Mouse (Mus musculus): Measurements from ENCODE around the gene Myo16.

The Myo16 gene

DNA sequence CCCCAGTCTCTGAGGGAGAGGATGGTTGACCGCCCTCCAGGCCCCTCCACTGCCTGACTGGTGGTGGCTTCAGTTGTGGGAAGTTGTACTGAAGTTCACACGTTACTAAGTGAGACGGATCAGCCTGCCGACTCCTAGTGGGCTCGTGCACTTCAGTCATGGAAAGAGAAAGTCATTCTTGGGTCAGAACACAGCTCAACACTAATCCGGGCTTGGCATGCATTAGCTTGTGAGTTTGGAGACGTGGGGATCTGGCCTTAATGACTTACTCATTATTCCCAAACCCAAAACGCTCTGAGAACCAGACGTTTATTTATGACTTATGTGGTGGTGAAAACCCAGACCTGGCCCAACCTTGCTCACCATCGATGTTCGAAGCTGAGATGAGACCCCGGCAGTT, 263.1 kb downstream of the Myo16 start:
- DNase-seq: no peak

DNA sequence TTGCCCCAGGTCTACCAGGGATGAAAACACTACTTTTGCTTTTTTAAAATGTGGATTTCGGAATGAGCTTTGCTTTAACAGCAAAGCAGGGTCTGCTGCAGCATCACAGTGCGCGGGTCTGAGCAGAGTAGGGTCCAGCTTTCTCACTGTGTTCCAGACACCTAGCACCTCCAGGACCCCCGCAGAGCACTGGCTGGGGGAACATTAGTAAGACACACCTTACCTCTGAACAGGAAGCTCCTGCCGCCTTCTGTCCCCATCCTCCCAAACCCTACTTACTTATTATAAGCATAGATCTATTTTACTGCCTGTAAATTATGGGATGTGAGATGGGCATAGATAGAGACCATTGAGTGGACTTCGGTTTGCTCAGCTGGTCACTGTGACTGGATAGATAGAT, 263.6 kb downstream of the Myo16 start:
- no peak for DNase-seq

DNA sequence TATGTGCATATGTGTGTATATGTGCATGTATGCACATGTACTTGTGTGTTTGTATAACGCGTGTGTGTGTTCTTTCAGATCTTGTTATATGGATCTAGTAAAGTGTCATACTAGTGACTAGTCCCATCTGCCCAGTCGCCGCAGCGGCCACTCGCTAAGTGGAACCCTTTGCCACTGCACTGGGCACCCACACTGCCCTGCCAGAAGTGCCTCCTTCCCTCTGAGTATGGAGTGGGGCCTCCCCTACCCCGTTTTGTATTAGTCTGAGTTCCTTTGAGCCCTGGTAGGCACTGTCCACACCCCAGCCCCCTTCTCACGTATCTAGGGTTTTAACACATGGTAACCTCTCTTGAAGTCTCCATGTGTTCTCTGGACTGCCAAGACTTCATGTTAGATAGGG, 264.3 kb downstream of the Myo16 start:
- DNase-seq: no peak

DNA sequence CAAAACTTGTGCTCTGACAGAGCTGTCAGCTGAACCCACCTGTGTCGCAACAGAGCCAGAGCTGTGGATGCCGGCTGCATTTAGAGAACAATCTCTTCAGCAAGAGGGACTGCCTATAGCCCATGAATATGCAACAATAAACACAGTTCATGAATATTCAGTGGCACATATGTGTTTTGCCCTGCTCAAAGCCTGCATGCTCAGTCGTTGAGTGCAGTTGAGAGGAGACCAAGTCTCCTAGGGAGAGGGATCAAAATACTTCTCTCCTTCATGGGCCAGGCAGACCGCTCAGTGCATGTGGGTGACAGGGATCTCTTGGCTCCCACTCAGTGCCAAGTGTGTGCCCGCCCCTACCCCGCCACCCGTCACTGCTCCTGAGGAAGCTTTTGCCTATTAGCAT, 265.3 kb downstream of the Myo16 start:
- DNase-seq: no peak

DNA sequence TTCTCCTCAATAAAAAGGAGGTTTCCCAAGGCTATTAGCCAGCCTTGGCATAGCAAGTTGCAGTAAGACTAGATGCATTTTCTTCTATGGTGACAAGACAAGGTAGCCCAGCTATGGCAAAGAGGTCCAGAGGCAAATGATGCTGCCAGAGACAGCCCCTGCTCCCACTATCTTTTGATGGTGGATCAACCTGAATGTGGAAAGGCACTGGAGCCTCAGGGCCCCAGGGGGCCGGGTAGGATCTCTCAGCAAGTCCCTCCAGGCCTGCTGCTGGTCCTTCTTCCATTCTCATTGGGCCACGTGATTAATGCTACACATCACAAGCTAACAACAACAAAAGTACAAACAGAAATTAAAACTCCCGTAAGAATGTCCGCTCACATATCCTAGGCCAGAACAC, 266.0 kb downstream of the Myo16 start:
- DNase-seq: no peak

DNA sequence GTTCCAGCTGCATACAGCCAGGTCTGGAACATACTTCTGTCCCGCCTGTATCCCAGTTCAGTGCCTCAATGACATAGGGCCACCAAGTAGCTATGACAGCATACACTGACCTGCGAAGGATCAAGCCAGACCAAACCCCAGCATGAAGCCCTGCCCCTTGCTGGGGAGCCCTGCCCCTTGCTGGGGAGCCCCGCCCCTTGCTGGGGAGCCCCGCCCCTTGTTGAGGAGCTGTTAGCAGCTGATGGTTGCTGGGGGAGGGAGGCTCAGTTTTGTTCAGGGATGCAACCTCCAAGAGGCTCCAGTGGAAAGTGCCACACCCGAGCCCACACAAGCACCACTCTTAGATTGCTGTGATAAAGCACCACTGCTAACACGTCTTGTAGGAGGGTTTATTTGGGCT, 266.8 kb downstream of the Myo16 start:
- no peak for DNase-seq

GRCm38 (mm10) chr8:10421516-10422090, 267.9 kb downstream of the Myo16 start:
- DNase-seq: no peak

DNA sequence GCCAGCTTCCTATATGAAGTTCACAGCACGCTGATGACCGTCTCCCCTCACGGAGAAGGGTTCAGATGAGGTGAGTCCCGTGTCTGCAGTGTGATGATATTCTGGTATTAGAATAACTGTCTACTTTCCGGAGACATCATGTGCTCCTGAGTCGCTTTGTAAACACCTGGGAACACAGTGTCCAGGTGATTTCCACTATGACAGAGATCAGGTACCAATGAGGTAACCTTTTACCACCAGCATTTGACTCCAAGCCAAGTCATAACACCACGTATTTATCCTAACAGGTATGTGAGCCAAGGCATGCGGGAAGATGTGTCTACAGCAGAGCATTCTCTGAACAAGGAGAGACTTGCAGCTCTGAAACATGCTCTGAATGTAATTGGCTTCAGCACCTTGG, 281.8 kb downstream of the Myo16 start:
- DNase-seq: no peak

DNA sequence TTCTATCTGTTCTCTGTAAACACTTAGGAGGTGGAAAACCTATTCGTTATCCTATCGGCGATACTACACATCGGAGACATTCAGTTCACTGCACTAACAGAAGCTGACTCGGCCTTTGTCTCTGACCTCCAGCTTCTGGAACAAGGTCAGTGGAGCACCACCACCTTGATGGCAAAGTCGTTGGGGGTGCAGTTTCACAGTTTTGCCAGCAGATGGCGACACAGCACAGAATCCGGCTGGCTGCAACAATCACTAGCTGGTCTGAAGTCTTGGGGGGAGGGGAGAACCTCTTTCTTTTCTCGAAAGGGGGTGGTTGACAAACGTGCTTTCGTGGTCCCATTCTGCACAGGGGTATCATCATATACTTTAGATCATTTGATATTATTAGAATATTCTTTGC, 285.1 kb downstream of the Myo16 start:
- peak; percentile 69 to 70 for DNase-seq

GRCm38 (mm10) chr8:10439595-10440453, 286.1 kb downstream of the Myo16 start:
- no peak for DNase-seq

DNA sequence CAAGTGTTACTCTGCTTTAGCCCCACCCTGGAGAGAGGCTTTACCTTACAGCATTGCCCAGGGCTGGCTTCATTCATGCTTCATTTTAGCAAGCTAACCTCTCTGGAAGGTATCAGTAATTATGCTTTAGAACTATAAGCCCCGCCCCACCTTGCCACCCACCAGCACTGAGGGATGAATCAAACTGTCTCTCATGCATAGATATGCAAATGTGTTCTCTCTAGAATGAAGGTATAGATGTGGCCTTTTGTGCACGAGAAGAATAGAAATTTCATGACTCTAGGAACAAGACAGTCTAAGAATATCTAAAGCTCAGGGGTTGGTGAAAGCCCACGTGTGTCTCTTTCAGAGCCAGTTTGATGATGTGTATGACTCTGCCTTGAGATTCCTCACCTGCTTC, 288.9 kb downstream of the Myo16 start:
- DNase-seq: no peak

DNA sequence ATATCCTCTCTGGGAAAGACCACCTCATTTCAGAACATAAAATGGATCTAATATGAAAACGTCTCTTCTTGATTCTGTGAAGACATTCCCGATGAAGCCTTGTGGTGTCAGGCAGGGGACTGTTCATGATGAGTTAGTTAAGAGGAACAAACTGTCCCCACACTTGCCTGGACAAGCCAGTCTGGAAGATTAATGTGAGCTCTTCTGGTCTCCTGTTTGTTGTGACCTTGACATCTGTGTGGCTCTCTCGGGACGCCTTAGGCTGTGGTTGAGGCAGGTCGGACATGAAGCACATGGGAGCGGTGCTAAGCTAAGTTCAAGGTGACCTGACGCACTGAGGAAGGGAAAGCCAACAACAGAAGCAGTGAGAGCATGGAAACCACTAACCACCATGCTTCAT, 291.3 kb downstream of the Myo16 start:
- DNase-seq: no peak

- DNase-seq: no peak
Measured at GRCm38 (mm10) chr8:10448545-10448944, 294.8 kb downstream of the Myo16 start.

- no peak for DNase-seq
Measured at GRCm38 (mm10) chr8:10453046-10453445, 299.3 kb downstream of the Myo16 start.

GRCm38 (mm10) chr8:10458151-10458649, 304.5 kb downstream of the Myo16 start:
- DNase-seq: no peak

DNA sequence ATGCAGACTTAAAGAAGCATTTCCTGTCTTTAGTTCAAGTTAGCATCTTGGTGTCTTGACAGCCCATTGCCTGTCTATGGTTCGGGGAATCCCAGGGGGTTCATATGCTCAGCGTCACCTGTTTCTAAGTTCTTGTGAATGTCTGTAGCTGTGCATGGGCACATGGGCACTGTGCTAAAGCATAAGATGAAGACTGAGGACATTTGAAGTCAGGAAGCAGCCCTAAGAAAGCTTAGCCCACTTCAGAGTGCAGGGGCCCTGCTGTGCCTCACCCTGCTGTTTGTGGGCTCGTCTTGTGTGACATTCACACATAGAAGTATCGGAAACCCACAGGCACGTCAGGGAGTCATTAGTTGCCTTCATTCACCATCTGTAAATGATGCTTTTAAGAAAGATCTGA, 308.6 kb downstream of the Myo16 start:
- DNase-seq: no peak

- DNase-seq: no peak
Measured at GRCm38 (mm10) chr8:10468490-10468889, 314.8 kb downstream of the Myo16 start.

GRCm38 (mm10) chr8:10469658-10470057, 315.9 kb downstream of the Myo16 start:
- no peak for DNase-seq

GRCm38 (mm10) chr8:10470280-10470679, 316.6 kb downstream of the Myo16 start:
- no peak for DNase-seq

DNA sequence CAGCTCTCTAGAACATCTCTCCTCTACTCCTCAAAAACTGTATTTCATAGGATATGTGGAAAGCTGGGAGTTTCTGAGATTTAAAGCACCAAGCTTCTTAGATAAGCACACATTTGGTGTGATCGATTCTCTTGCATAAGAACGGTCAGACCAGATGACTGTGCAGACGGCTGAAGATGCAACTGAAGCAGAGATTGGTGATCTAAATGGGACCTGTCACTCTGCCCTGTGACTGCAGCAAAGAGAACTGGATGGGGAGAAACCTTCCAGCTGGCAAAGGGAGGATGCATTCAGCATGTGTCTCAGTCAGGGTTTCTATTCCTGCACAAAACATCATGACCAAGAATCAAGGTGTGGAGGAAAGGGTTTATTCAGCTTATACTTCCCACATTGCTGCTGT, 318.7 kb downstream of the Myo16 start:
- DNase-seq: no peak

DNA sequence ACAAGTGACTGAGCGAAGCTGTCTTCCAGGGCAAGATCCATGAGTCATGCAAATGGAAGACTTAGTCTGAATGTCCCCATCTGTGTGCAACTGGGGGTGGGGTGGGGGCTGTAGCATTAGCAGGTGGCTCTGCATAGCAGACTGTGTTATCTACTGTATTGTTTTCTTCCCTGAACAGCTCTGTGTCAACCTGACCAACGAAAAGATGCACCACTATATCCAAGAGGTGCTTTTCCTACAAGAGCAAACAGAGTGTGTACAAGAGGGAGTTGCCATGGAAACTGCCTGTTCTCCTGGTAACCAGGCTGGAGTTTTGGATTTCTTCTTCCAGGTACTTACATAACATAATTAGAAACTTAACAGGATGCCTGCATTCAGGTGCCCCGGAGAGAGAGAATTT, 320.7 kb downstream of the Myo16 start:
- DNase-seq: no peak

DNA sequence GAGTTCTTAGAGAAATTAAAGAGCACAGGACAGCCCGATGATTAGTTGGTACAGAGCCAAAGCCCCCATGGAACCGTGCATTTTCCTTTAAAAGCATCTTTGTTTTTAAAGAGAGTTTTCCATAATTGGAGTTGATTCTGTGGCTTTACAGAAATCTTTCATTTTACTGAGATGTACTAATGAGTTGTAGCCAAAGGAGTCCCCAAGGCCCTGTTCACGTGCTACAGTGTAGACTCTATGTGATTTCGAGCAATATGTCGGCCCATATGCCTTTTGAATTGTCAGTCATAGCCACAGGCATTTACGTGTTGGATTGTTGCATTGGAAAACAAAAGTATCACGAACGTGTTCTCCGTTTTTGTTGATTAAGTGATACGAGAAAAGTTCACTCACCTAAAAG, 325.3 kb downstream of the Myo16 start:
- no peak for DNase-seq

- DNase-seq: no peak
Measured at GRCm38 (mm10) chr8:10480850-10481249, 327.1 kb downstream of the Myo16 start.

DNA sequence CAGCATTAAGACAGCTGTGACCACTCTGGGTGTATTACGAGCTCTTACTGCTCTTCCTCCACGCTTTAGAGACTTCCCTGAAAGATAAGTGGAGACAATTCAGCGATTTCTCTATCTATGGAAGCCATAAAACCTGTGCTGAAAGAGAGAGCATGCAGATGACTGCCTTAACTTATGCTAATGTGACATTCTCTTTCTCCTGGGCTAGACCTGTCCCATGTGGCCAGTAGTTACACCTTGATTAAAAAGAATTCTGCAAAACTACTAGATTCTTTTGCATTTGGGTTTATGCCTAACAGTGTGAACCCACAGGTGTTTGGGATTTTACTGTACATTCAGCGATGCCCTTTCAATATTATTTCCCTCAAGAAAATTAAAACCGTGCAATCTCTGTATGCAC, 328.4 kb downstream of the Myo16 start:
- no peak for DNase-seq

- DNase-seq: no peak
Measured at GRCm38 (mm10) chr8:10482880-10483279, 329.2 kb downstream of the Myo16 start.

All from B cell, adult 2 months (primary cell).